ENCODE assay signal across 24 mouse cellular contexts in the genomic region with DNA sequence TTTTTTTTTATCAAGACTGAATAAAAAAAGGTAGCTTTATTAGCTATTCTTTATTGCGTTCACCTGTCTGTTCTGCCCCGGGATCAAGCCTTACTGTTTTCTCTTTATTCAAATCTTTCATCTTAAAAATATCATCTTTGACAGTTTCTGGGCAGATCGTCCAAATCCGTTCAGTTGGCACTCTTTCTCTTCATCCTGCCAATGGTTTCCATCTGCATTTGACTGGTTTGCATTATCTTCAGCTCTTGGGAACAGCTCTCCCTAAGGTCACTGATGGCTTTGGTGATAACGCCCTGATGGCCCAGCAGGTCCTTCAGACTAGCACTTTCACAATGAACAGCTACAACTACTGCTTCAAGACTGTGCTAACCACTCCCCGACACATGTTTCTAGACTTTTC. TPM values are rescaled to one million over a fixed set of nuclear protein-coding genes. Genes with fewer than 3 reads are reported as not detected.
DNase-seq lines count a peak whose midpoint lies in the region; ATAC-seq and TF ChIP-seq lines count a peak whose summit lies in the region.
"Had no signal": no experiment of that assay in that cellular context is flagged by ENCODE, and none has a peak within 500 bp of the region (broad histone marks: within the 10 kb centered on the region; RNA-seq: fewer than 3 reads in every experiment).

No protein-coding gene starts in this region.

- intact Hi-C loops in heart, adult 2 months (cut with DNase I) = no loop called here

- H3K9me3 ChIP-seq in forebrain, embryonic 14.5 days (replicated peaks; ENCODE audit: control insufficient read depth, low read length) = no peaks in the 10 kb centered on the region
- H3K9me3 ChIP-seq in forebrain, embryonic 11.5 days (ENCODE audit: control insufficient read depth, low read length) = no peaks in the 10 kb centered on the region
- H3K9me3 ChIP-seq in hindbrain, embryonic 10.5 days = no peaks in the 10 kb centered on the region
- H3K9me3 ChIP-seq: embryonic facial prominence, embryonic 13.5 days; embryonic facial prominence, embryonic 15.5 days; forebrain, embryonic 10.5 days; forebrain, embryonic 15.5 days had no signal

- H3K4me2 ChIP-seq in forebrain, embryonic 14.5 days (ENCODE audit: low read length) = no peak overlapping the region
- no peak overlapping the region for H3K4me2 ChIP-seq in forebrain, embryonic 11.5 days (ENCODE audit: low read depth, low read length, severe bottlenecking)
- H3K4me2 ChIP-seq: embryonic facial prominence, embryonic 13.5 days; embryonic facial prominence, embryonic 15.5 days; forebrain, embryonic 15.5 days had no signal

- no peak overlapping the region for H3K4me3 ChIP-seq in forebrain, embryonic 14.5 days (ENCODE audit: low read depth, low read length)
- H3K4me3 ChIP-seq in forebrain, embryonic 11.5 days (ENCODE audit: low read depth, low read length) = no peak overlapping the region
- no peak overlapping the region for H3K4me3 ChIP-seq in heart, adult 2 months
- H3K4me3 ChIP-seq in hindbrain, embryonic 10.5 days = no peak overlapping the region
- H3K4me3 ChIP-seq: embryonic facial prominence, embryonic 13.5 days; embryonic facial prominence, embryonic 15.5 days; erythroblast, embryonic 14.5 days; forebrain, embryonic 10.5 days; forebrain, embryonic 15.5 days had no signal

- no peaks in the 10 kb centered on the region for H3K27me3 ChIP-seq in forebrain, embryonic 14.5 days (replicated peaks; ENCODE audit: control insufficient read depth, insufficient read depth, low read length)
- H3K27me3 ChIP-seq in forebrain, embryonic 11.5 days (ENCODE audit: control insufficient read depth, insufficient read depth, low read length) = no peaks in the 10 kb centered on the region
- no peaks in the 10 kb centered on the region; the same call in 1 of the 2 replicates for H3K27me3 ChIP-seq in heart, adult 2 months (ENCODE audit: control insufficient read depth, insufficient read depth, low read length)
- H3K27me3 ChIP-seq in hindbrain, embryonic 10.5 days (ENCODE audit: insufficient read depth, poor library complexity, severe bottlenecking) = no peaks in the 10 kb centered on the region
- H3K27me3 ChIP-seq: embryonic facial prominence, embryonic 13.5 days; embryonic facial prominence, embryonic 15.5 days; forebrain, embryonic 15.5 days had no signal

- 86% methylated on average over 6 of the region's 6 CpGs for WGBS in forebrain, embryonic 14.5 days
- 83% methylated on average over 6 of the region's 6 CpGs for WGBS in forebrain, embryonic 11.5 days
- 77% methylated on average over 6 of the region's 6 CpGs for WGBS in heart, adult 2 months
- 86% methylated on average over 6 of the region's 6 CpGs for WGBS in hindbrain, embryonic 10.5 days

- H3K79me2 ChIP-seq in heart, adult 2 months (replicated peaks; ENCODE audit: control insufficient read depth, insufficient read depth, low read length) = no peaks in the 10 kb centered on the region

- no peak for ATAC-seq in forebrain, embryonic 14.5 days
- no peak for ATAC-seq in forebrain, embryonic 11.5 days (replicated peaks; ENCODE audit: low FRiP score)
- ATAC-seq: forebrain, embryonic 15.5 days had no signal

- peak; percentile 41 to 47 for DNase-seq in cerebellum, postnatal 10 days
- DNase-seq in cerebellum, postnatal 36 days = no peak
- DNase-seq in forebrain, embryonic 14.5 days (ENCODE audit: low spot score) = peak; percentile 51
- no peak for DNase-seq in forebrain, embryonic 11.5 days (ENCODE audit: low spot score)
- DNase-seq in heart, adult 11 months = peak; percentile 5
- DNase-seq in heart, adult 2 months = no peak
- DNase-seq in 416B (ENCODE audit: low read depth) = peak; percentile 60
- DNase-seq in hindbrain, embryonic 10.5 days (ENCODE audit: low spot score) = no peak
- DNase-seq: adrenal gland, adult 8-10 months; adrenal gland, postnatal 14 days; adrenal gland, postnatal 36 days; cerebellum, adult 11 months; cerebellum, adult 18-20 months; cerebellum, adult 9-10 months; cerebellum, postnatal 25 days; embryo, embryonic 11 days had no signal

- TF ChIP-seq POLR2A in heart, adult 2 months (IDR thresholded peaks at IDR 0.05; ENCODE audit: insufficient read depth, low read depth, low read length) = no peak

- peaks cover 17% of the 10 kb centered on the region for H3K4me1 ChIP-seq in forebrain, embryonic 14.5 days (ENCODE audit: control insufficient read depth, insufficient read depth, low read length)
- no peaks in the 10 kb centered on the region for H3K4me1 ChIP-seq in forebrain, embryonic 11.5 days (replicated peaks; ENCODE audit: control insufficient read depth, insufficient read depth, low read length)
- no peaks in the 10 kb centered on the region for H3K4me1 ChIP-seq in heart, adult 2 months (ENCODE audit: control insufficient read depth, insufficient read depth, low read length)
- peaks cover 20% of the 10 kb centered on the region for H3K4me1 ChIP-seq in hindbrain, embryonic 10.5 days (replicated peaks)
- H3K4me1 ChIP-seq: embryonic facial prominence, embryonic 15.5 days had no signal

- no peak for TF ChIP-seq EP300 in heart, adult 2 months (IDR thresholded peaks at IDR 0.05; ENCODE audit: insufficient read depth, low read depth, low read length)

- H3K9ac ChIP-seq in forebrain, embryonic 14.5 days (ENCODE audit: low read length) = no peak overlapping the region
- H3K9ac ChIP-seq in forebrain, embryonic 11.5 days (ENCODE audit: low read length) = no peak overlapping the region
- no peak overlapping the region for H3K9ac ChIP-seq in heart, adult 2 months (ENCODE audit: low read depth, low read length)
- H3K9ac ChIP-seq: embryonic facial prominence, embryonic 13.5 days; embryonic facial prominence, embryonic 15.5 days; forebrain, embryonic 15.5 days had no signal

- TF ChIP-seq CTCF in heart, adult 2 months (IDR thresholded peaks at IDR 0.05) = no peak

- no peaks in the 10 kb centered on the region for H3K36me3 ChIP-seq in forebrain, embryonic 14.5 days (ENCODE audit: control insufficient read depth, insufficient read depth, low read length)
- H3K36me3 ChIP-seq in forebrain, embryonic 11.5 days (ENCODE audit: control insufficient read depth, insufficient read depth, low read length) = no peaks in the 10 kb centered on the region
- no peaks in the 10 kb centered on the region for H3K36me3 ChIP-seq in heart, adult 2 months (ENCODE audit: control insufficient read depth, insufficient read depth, low read length)
- H3K36me3 ChIP-seq in hindbrain, embryonic 10.5 days = no peaks in the 10 kb centered on the region
- H3K36me3 ChIP-seq: embryonic facial prominence, embryonic 13.5 days; embryonic facial prominence, embryonic 15.5 days; forebrain, embryonic 10.5 days; forebrain, embryonic 15.5 days had no signal

- no peak overlapping the region for H3K27ac ChIP-seq in forebrain, embryonic 14.5 days (ENCODE audit: low read depth, low read length)
- H3K27ac ChIP-seq in forebrain, embryonic 11.5 days (ENCODE audit: low read depth, low read length) = no peak overlapping the region
- no peak overlapping the region for H3K27ac ChIP-seq in heart, adult 2 months
- no peak overlapping the region for H3K27ac ChIP-seq in hindbrain, embryonic 10.5 days
- H3K27ac ChIP-seq: embryonic facial prominence, embryonic 13.5 days; embryonic facial prominence, embryonic 15.5 days; forebrain, embryonic 10.5 days had no signal

RNA-seq across cellular contexts. Expression of a gene that starts 35.1 kb away (rescaled TPM):
- polyA plus RNA-seq in forebrain, embryonic 14.5 days (2014; fragmentation: Nextera tagmentation; extraction: Ambion mirVana) = 0.18 and 0.23 TPM in 2 replicates
- polyA plus RNA-seq in forebrain, embryonic 11.5 days (2014; fragmentation: Nextera tagmentation; extraction: Ambion mirVana) = 0.47 and 0.91 TPM in 2 replicates
- total RNA-seq in heart, adult 2 months (2021) = under 1 TPM; 0.11 to 0.42 TPM
- 0.12 and 0.21 TPM in 2 replicates for polyA plus RNA-seq in heart, adult 2 months (2012; rRNA removed)
- 0.16 and 0.24 TPM in 2 replicates for polyA plus RNA-seq in hindbrain, embryonic 10.5 days (2016; fragmentation: Nextera tagmentation; extraction: Ambion mirVana)
- total RNA-seq: adrenal gland, postnatal 14 days; common myeloid progenitor, adult 5-6 weeks; MEL had no signal
- polyA plus RNA-seq: C2C12; erythroblast, embryonic 14.5 days; forebrain, embryonic 15.5 days had no signal

Comparison
In these comparisons a context has a peak if more than half of its experiments do, and no peak if none do; other contexts are left out.
1. DNase-seq: peak in cerebellum, postnatal 10 days (2 of 2), forebrain, embryonic 14.5 days (single experiment), heart, adult 11 months (single experiment) and 416B (single experiment); none in cerebellum, postnatal 36 days (0 of 2), forebrain, embryonic 11.5 days (single experiment), heart, adult 2 months (0 of 2) and hindbrain, embryonic 10.5 days (single experiment).